Mouse (Mus musculus) MEL (cell line): ENCODE measurements around the gene Arl4d.

Source experiments
- CTCF ChIP-seq, 3 experiments: IDR thresholded peaks in 2 of 3; conservative IDR thresholded peaks in 1 of 3; 2 replicates each; pipeline ENCODE4 v1.5.1; 2011 to 2012; ENCODE audit warnings: low read length in 3 of 3, low read depth in 2 of 3, mild to moderate bottlenecking in 2 of 3, improper control_type of control experiment in 1 of 3, inconsistent platforms in 1 of 3, mixed read lengths in 1 of 3, moderate library complexity in 1 of 3; ENCODE audit not compliant: control insufficient read depth in 1 of 3, insufficient read depth in 1 of 3, poor library complexity in 1 of 3, severe bottlenecking in 1 of 3
- EP300 ChIP-seq, 2 experiments: IDR thresholded peaks; 2 replicates each; pipeline ENCODE4 v1.6.1; 2011; ENCODE audit warnings: improper control_type of control experiment in 2 of 2, low read length in 2 of 2, low read depth in 1 of 2, mild to moderate bottlenecking in 1 of 2
- GATA1 ChIP-seq: IDR thresholded peaks from 2 replicates; pipeline ENCODE4 v1.6.1; 2011; ENCODE audit warnings: low read depth, low read length, improper control_type of control experiment
- MAX ChIP-seq: IDR thresholded peaks from 2 replicates; pipeline ENCODE4 v1.6.1; 2011; ENCODE audit warnings: low read length, improper control_type of control experiment
- NRF1 ChIP-seq: IDR thresholded peaks from 2 replicates; pipeline ENCODE4 v1.6.1; 2014; ENCODE audit warnings: low read depth, mild to moderate bottlenecking, inconsistent platforms, low read length, improper control_type of control experiment, moderate library complexity; ENCODE audit not compliant: poor library complexity, insufficient read depth, severe bottlenecking
- TAL1 ChIP-seq: IDR thresholded peaks from 2 replicates; pipeline ENCODE4 v1.6.1; 2012; ENCODE audit warnings: mild to moderate bottlenecking, inconsistent platforms, low read length, moderate library complexity, mixed read lengths
- USF2 ChIP-seq, 2 experiments: IDR thresholded peaks; 2 replicates each; pipeline ENCODE4 v1.6.1; 2011 to 2012; ENCODE audit warnings: improper control_type of control experiment in 2 of 2, low read length in 2 of 2, borderline replicate concordance in 1 of 2, inconsistent platforms in 1 of 2, low read depth in 1 of 2, mild to moderate bottlenecking in 1 of 2; ENCODE audit not compliant: insufficient read depth in 1 of 2

- TF ChIP-seq MAX (peak; percentile 92), CTCF (IDR thresholded peaks at IDR 0.05 in 2 of 3, conservative IDR thresholded peaks at IDR 0.05 in 1 of 3; ENCODE audit: control insufficient read depth in 1 of 3, insufficient read depth in 1 of 3, low read depth in 2 of 3, low read length in 3 of 3, poor library complexity in 1 of 3, severe bottlenecking in 1 of 3) (no peak), USF2 (IDR thresholded peaks at IDR 0.05; ENCODE audit: borderline replicate concordance in 1 of 2, insufficient read depth in 1 of 2, low read depth in 1 of 2, low read length in 2 of 2) (no peak), EP300 (IDR thresholded peaks at IDR 0.05; ENCODE audit: low read depth in 1 of 2, low read length in 2 of 2) (no peak), TAL1 (no peak), NRF1 (no peak), GATA1 (no peak)
Observed at GRCm38 (mm10) chr11:101626649-101626994, 38.7 kb upstream of the Arl4d start.
